Mouse (Mus musculus) spleen, adult 2 months (tissue): ENCODE results near the gene Iqschfp.

Experiments
- CTCF ChIP-seq: fragments of 200-500 bp; IDR thresholded peaks from 2 replicates; pipeline ENCODE4 v1.5.1; 2011; ENCODE audit warnings: mild to moderate bottlenecking, inconsistent platforms; ENCODE audit not compliant: insufficient read depth, insufficient read length, insufficient replicate concordance; ENCODE audit errors: extremely low read depth
- POLR2A ChIP-seq: fragments of 200-500 bp; IDR thresholded peaks from 2 replicates; pipeline ENCODE4 v1.6.1; 2011; ENCODE audit warnings: low read depth, low read length, inconsistent platforms

- TF ChIP-seq CTCF (no peak), POLR2A (no peak)
Observed at GRCm38 (mm10) chr3:67918634-67919259, 26.7 kb downstream of the Iqschfp start.
